Mouse (Mus musculus): ENCODE data around the gene Spag5. TPM values are rescaled to one million over a fixed set of nuclear protein-coding genes. Genes with fewer than 3 reads are reported as not detected.

Spag5 gene
- total and polyA plus RNA-seq, 2 experiments from 2014 or later, result 9.1 to 26.7 TPM

- Histone ChIP-seq H3K4me2 (ENCODE audit: low read depth, low read length) (no peak overlapping the region), H3K27me3 (ENCODE audit: insufficient read depth, low read length) (no peaks in the 10 kb centered on the region), H3K4me3 (ENCODE audit: low read length) (no peak overlapping the region), H3K36me3 (ENCODE audit: insufficient read depth, low read length) (no peaks in the 10 kb centered on the region), H3K9ac (replicated peaks; ENCODE audit: low read length) (no peak overlapping the region), H3K27ac (no peak overlapping the region), H3K9me3 (ENCODE audit: low read length) (no peaks in the 10 kb centered on the region), H3K4me1 (ENCODE audit: insufficient read depth, low read length) (no peaks in the 10 kb centered on the region)
- 90% methylated on average over 11 of the region's 11 CpGs for WGBS
- no peak for DNase-seq (ENCODE audit: low spot score)
- no peak for ATAC-seq
- no peak for TF ChIP-seq CTCF (IDR thresholded peaks at IDR 0.05; ENCODE audit: low read depth)
These were observed 70.4 kb downstream of the Spag5 start for GRCm38 (mm10) chr11:78371711-78372110.

Other genes starting within 250 kb of the Spag5 start
- gene Eral1, start 221.1 kb upstream of the Spag5 start, total RNA-seq (2014; rRNA removed), result 38.4 and 40.3 TPM in 2 replicates
- 25.7 and 26.9 TPM in 2 replicates for gene Eral1, start 221.1 kb upstream of the Spag5 start, polyA plus RNA-seq (2015; fragmentation: Nextera tagmentation; extraction: Ambion mirVana)
- gene Fam222b, start 206.9 kb upstream of the Spag5 start, total RNA-seq (2014; rRNA removed), result 27.6 and 32.6 TPM in 2 replicates
- gene Fam222b, start 206.9 kb upstream of the Spag5 start, polyA plus RNA-seq (2015; fragmentation: Nextera tagmentation; extraction: Ambion mirVana), result 22.6 and 22.9 TPM in 2 replicates
- 124 and 130 TPM in 2 replicates for gene Traf4, start 135.9 kb upstream of the Spag5 start, total RNA-seq (2014; rRNA removed)
- gene Traf4, start 135.9 kb upstream of the Spag5 start, polyA plus RNA-seq (2015; fragmentation: Nextera tagmentation; extraction: Ambion mirVana), result 79.5 and 88.7 TPM in 2 replicates
- 7.6 and 11.8 TPM in 2 replicates for gene Nek8, start 124.9 kb upstream of the Spag5 start, total RNA-seq (2014; rRNA removed)
- 7.3 and 7.7 TPM in 2 replicates for gene Nek8, start 124.9 kb upstream of the Spag5 start, polyA plus RNA-seq (2015; fragmentation: Nextera tagmentation; extraction: Ambion mirVana)
- 37.5 and 46.1 TPM in 2 replicates for gene Tlcd1, start 124.8 kb upstream of the Spag5 start, total RNA-seq (2014; rRNA removed)
- gene Tlcd1, start 124.8 kb upstream of the Spag5 start, polyA plus RNA-seq (2015; fragmentation: Nextera tagmentation; extraction: Ambion mirVana), result 36.8 and 42.6 TPM in 2 replicates
- gene Rpl23a, start 117.9 kb upstream of the Spag5 start, total RNA-seq (2014; rRNA removed), result 418 and 469 TPM in 2 replicates
- gene Rpl23a, start 117.9 kb upstream of the Spag5 start, polyA plus RNA-seq (2015; fragmentation: Nextera tagmentation; extraction: Ambion mirVana), result 906 and 915 TPM in 2 replicates
- gene Rab34, start 113.1 kb upstream of the Spag5 start, total RNA-seq (2014; rRNA removed), result 85.6 and 96.4 TPM in 2 replicates
- gene Rab34, start 113.1 kb upstream of the Spag5 start, polyA plus RNA-seq (2015; fragmentation: Nextera tagmentation; extraction: Ambion mirVana), result 63.5 and 76.2 TPM in 2 replicates
- 1.9 and 4.9 TPM in 2 replicates for gene Proca1, start 108.1 kb upstream of the Spag5 start, total RNA-seq (2014; rRNA removed)
- 5.6 and 5.8 TPM in 2 replicates for gene Proca1, start 108.1 kb upstream of the Spag5 start, polyA plus RNA-seq (2015; fragmentation: Nextera tagmentation; extraction: Ambion mirVana)
- gene Sdf2, start 55.8 kb upstream of the Spag5 start, total RNA-seq (2014; rRNA removed), result 77.1 and 112 TPM in 2 replicates
- 107 and 113 TPM in 2 replicates for gene Sdf2, start 55.8 kb upstream of the Spag5 start, polyA plus RNA-seq (2015; fragmentation: Nextera tagmentation; extraction: Ambion mirVana)
- 34.2 and 36.0 TPM in 2 replicates for gene Supt6, start 55.5 kb upstream of the Spag5 start, total RNA-seq (2014; rRNA removed)
- gene Supt6, start 55.5 kb upstream of the Spag5 start, polyA plus RNA-seq (2015; fragmentation: Nextera tagmentation; extraction: Ambion mirVana), result 17.1 and 19.0 TPM in 2 replicates
- gene 2610507B11Rik, start 39.8 kb upstream of the Spag5 start, total RNA-seq (2014; rRNA removed), result 86.2 and 93.6 TPM in 2 replicates
- 78.2 and 79.0 TPM in 2 replicates for gene 2610507B11Rik, start 39.8 kb upstream of the Spag5 start, polyA plus RNA-seq (2015; fragmentation: Nextera tagmentation; extraction: Ambion mirVana)
- gene BC030499, start 10.7 kb upstream of the Spag5 start, total RNA-seq (2014; rRNA removed), result 0.10 TPM in 1 of 2 replicates, not detected in the other
- gene BC030499, start 10.7 kb upstream of the Spag5 start, polyA plus RNA-seq (2015; fragmentation: Nextera tagmentation; extraction: Ambion mirVana), result 0.15 TPM in 1 of 2 replicates, not detected in the other
- 798 and 822 TPM in 2 replicates for gene Aldoc, start 21.4 kb downstream of the Spag5 start, total RNA-seq (2014; rRNA removed)
- gene Aldoc, start 21.4 kb downstream of the Spag5 start, polyA plus RNA-seq (2015; fragmentation: Nextera tagmentation; extraction: Ambion mirVana), result 693 and 762 TPM in 2 replicates
- 88.3 and 89.0 TPM in 2 replicates for gene Pigs, start 26.9 kb downstream of the Spag5 start, total RNA-seq (2014; rRNA removed)
- 105 TPM in 2 replicates for gene Pigs, start 26.9 kb downstream of the Spag5 start, polyA plus RNA-seq (2015; fragmentation: Nextera tagmentation; extraction: Ambion mirVana)
- 125 and 154 TPM in 2 replicates for gene Unc119, start 42.0 kb downstream of the Spag5 start, total RNA-seq (2014; rRNA removed)
- 76.2 and 82.0 TPM in 2 replicates for gene Unc119, start 42.0 kb downstream of the Spag5 start, polyA plus RNA-seq (2015; fragmentation: Nextera tagmentation; extraction: Ambion mirVana)
- not detected in 2 replicates for gene Foxn1, start 85.0 kb downstream of the Spag5 start, total RNA-seq (2014; rRNA removed)
- gene Foxn1, start 85.0 kb downstream of the Spag5 start, polyA plus RNA-seq (2015; fragmentation: Nextera tagmentation; extraction: Ambion mirVana), result not detected in 2 replicates
- gene Slc13a2, start 120.7 kb downstream of the Spag5 start, total RNA-seq (2014; rRNA removed), result 0.10 TPM in 1 of 2 replicates, not detected in the other
- gene Slc13a2, start 120.7 kb downstream of the Spag5 start, polyA plus RNA-seq (2015; fragmentation: Nextera tagmentation; extraction: Ambion mirVana), result not detected in 2 replicates
- gene Slc46a1, start 164.2 kb downstream of the Spag5 start, total RNA-seq (2014; rRNA removed), result 18.7 and 20.6 TPM in 2 replicates
- gene Slc46a1, start 164.2 kb downstream of the Spag5 start, polyA plus RNA-seq (2015; fragmentation: Nextera tagmentation; extraction: Ambion mirVana), result 19.5 and 21.7 TPM in 2 replicates
- gene Sarm1, start 196.2 kb downstream of the Spag5 start, total RNA-seq (2014; rRNA removed), result 85.9 and 87.8 TPM in 2 replicates
- 30.8 and 32.7 TPM in 2 replicates for gene Sarm1, start 196.2 kb downstream of the Spag5 start, polyA plus RNA-seq (2015; fragmentation: Nextera tagmentation; extraction: Ambion mirVana)
- 109 and 152 TPM in 2 replicates for gene Vtn, start 197.6 kb downstream of the Spag5 start, total RNA-seq (2014; rRNA removed)
- gene Vtn, start 197.6 kb downstream of the Spag5 start, polyA plus RNA-seq (2015; fragmentation: Nextera tagmentation; extraction: Ambion mirVana), result 118 and 133 TPM in 2 replicates
- gene Sebox, start 201.9 kb downstream of the Spag5 start, total RNA-seq (2014; rRNA removed), result 0.58 and 0.78 TPM in 2 replicates
- 0.15 and 0.26 TPM in 2 replicates for gene Sebox, start 201.9 kb downstream of the Spag5 start, polyA plus RNA-seq (2015; fragmentation: Nextera tagmentation; extraction: Ambion mirVana)
- 40.3 and 42.1 TPM in 2 replicates for gene Tmem199, start 210.6 kb downstream of the Spag5 start, total RNA-seq (2014; rRNA removed)
- 84.8 and 86.9 TPM in 2 replicates for gene Tmem199, start 210.6 kb downstream of the Spag5 start, polyA plus RNA-seq (2015; fragmentation: Nextera tagmentation; extraction: Ambion mirVana)
- 134 and 143 TPM in 2 replicates for gene Poldip2, start 210.7 kb downstream of the Spag5 start, total RNA-seq (2014; rRNA removed)
- gene Poldip2, start 210.7 kb downstream of the Spag5 start, polyA plus RNA-seq (2015; fragmentation: Nextera tagmentation; extraction: Ambion mirVana), result 165 and 170 TPM in 2 replicates
- gene Tnfaip1, start 234.8 kb downstream of the Spag5 start, total RNA-seq (2014; rRNA removed), result 36.6 and 46.2 TPM in 2 replicates
- gene Tnfaip1, start 234.8 kb downstream of the Spag5 start, polyA plus RNA-seq (2015; fragmentation: Nextera tagmentation; extraction: Ambion mirVana), result 56.1 and 56.2 TPM in 2 replicates
- 96.2 and 109 TPM in 2 replicates for gene Ift20, start 234.8 kb downstream of the Spag5 start, total RNA-seq (2014; rRNA removed)
- gene Ift20, start 234.8 kb downstream of the Spag5 start, polyA plus RNA-seq (2015; fragmentation: Nextera tagmentation; extraction: Ambion mirVana), result 123 and 136 TPM in 2 replicates
- gene Tmem97, start 249.2 kb downstream of the Spag5 start, total RNA-seq (2014; rRNA removed), result 39.0 and 44.5 TPM in 2 replicates
- gene Tmem97, start 249.2 kb downstream of the Spag5 start, polyA plus RNA-seq (2015; fragmentation: Nextera tagmentation; extraction: Ambion mirVana), result 42.8 and 43.5 TPM in 2 replicates